Mouse (Mus musculus) spleen, adult 12 weeks (tissue): ENCODE measurements around the gene Tcte1.

Experiments
- DNase-seq: peaks from one replicate; pipeline ENCODE4 v3.0.0; 2022; ENCODE audit warnings: low spot score

Tcte1 gene

GRCm38 (mm10) chr17:45523263-45523662 lies at the start of gene Tcte1:
Tcte1 (plus strand) TSS chr17:45523434.
- no peak for DNase-seq

GRCm38 (mm10) chr17:45473667-45474066 lies 49.6 kb upstream of the Tcte1 start:
- DNase-seq = no peak

- no peak for DNase-seq
Measured at GRCm38 (mm10) chr17:45474146-45474545, 49.1 kb upstream of the Tcte1 start.

GRCm38 (mm10) chr17:45474669-45475465 lies 48.4 kb upstream of the Tcte1 start, which contains the start of gene Spats1:
Spats1 (minus strand) TSS chr17:45475415.
- no peak for DNase-seq

- peak; percentile 70 for DNase-seq
Measured at GRCm38 (mm10) chr17:45478234-45478825, 44.9 kb upstream of the Tcte1 start.

GRCm38 (mm10) chr17:45480429-45480828 lies 42.8 kb upstream of the Tcte1 start:
- no peak for DNase-seq

GRCm38 (mm10) chr17:45485581-45485980 lies 37.7 kb upstream of the Tcte1 start:
- DNase-seq = no peak

GRCm38 (mm10) chr17:45487216-45487615 lies 36.0 kb upstream of the Tcte1 start:
- no peak for DNase-seq

- no peak for DNase-seq
Measured at GRCm38 (mm10) chr17:45488321-45489254, 34.6 kb upstream of the Tcte1 start.

- no peak for DNase-seq
Measured at GRCm38 (mm10) chr17:45489736-45490135, 33.5 kb upstream of the Tcte1 start.

GRCm38 (mm10) chr17:45490532-45491154 lies 32.6 kb upstream of the Tcte1 start:
- no peak for DNase-seq

- no peak for DNase-seq
Measured at GRCm38 (mm10) chr17:45495398-45495797, 27.8 kb upstream of the Tcte1 start.

GRCm38 (mm10) chr17:45498397-45498796 lies 24.8 kb upstream of the Tcte1 start:
- DNase-seq = no peak

- no peak for DNase-seq
Measured at GRCm38 (mm10) chr17:45499516-45499915, 23.7 kb upstream of the Tcte1 start.

GRCm38 (mm10) chr17:45500981-45501380 lies 22.3 kb upstream of the Tcte1 start:
- DNase-seq = no peak

GRCm38 (mm10) chr17:45502324-45502723 lies 20.9 kb upstream of the Tcte1 start:
- DNase-seq = no peak

GRCm38 (mm10) chr17:45503301-45503973 lies 19.8 kb upstream of the Tcte1 start:
- no peak for DNase-seq

- no peak for DNase-seq
Measured at GRCm38 (mm10) chr17:45505941-45506465, 17.2 kb upstream of the Tcte1 start.

GRCm38 (mm10) chr17:45506700-45507189 lies 16.5 kb upstream of the Tcte1 start, which contains the start of gene Aars2:
Aars2 (plus strand) TSS chr17:45506841.
- peak; percentile 88 for DNase-seq

- DNase-seq = no peak
Measured at GRCm38 (mm10) chr17:45510871-45511270, 12.4 kb upstream of the Tcte1 start.

GRCm38 (mm10) chr17:45511757-45512156 lies 11.5 kb upstream of the Tcte1 start:
- no peak for DNase-seq
